Mouse (Mus musculus): ENCODE measurements at regions not wholly inside any gene's neighbourhood (a gene's known extent, or its start where the extent isn't known, plus 50 kb on each side); places are given as distances from the start of the nearest gene placed in this dataset.

GRCm38 (mm10) chr13:117393488-117393887, 172.6 kb upstream of the Gm17509 start:
- TF ChIP-seq POLR2A (IDR thresholded peaks at IDR 0.05; ENCODE audit: borderline replicate concordance, control insufficient read depth, low read depth, low read length) (no peak), CTCF (IDR thresholded peaks at IDR 0.05; ENCODE audit: control insufficient read depth, insufficient read depth, low read length) (no peak)

Measured in bone marrow, adult 2 months (tissue).